Mouse (Mus musculus): ENCODE data around the gene Fam83g. TPM values are rescaled to one million over a fixed set of nuclear protein-coding genes. Genes with fewer than 3 reads are reported as not detected.
A peak's percentile ranks its signal among the peaks of the same experiment; 100 is the strongest.
"Not testable (repeated sequence)": the region's sequence is repeated elsewhere in the genome, so short reads cannot be mapped to it uniquely, and the experiment has no call there.

Gene Fam83g
- polyA plus RNA-seq (2016; fragmentation: Nextera tagmentation; extraction: Ambion mirVana): 2.7 and 2.8 TPM in 2 replicates

DNA sequence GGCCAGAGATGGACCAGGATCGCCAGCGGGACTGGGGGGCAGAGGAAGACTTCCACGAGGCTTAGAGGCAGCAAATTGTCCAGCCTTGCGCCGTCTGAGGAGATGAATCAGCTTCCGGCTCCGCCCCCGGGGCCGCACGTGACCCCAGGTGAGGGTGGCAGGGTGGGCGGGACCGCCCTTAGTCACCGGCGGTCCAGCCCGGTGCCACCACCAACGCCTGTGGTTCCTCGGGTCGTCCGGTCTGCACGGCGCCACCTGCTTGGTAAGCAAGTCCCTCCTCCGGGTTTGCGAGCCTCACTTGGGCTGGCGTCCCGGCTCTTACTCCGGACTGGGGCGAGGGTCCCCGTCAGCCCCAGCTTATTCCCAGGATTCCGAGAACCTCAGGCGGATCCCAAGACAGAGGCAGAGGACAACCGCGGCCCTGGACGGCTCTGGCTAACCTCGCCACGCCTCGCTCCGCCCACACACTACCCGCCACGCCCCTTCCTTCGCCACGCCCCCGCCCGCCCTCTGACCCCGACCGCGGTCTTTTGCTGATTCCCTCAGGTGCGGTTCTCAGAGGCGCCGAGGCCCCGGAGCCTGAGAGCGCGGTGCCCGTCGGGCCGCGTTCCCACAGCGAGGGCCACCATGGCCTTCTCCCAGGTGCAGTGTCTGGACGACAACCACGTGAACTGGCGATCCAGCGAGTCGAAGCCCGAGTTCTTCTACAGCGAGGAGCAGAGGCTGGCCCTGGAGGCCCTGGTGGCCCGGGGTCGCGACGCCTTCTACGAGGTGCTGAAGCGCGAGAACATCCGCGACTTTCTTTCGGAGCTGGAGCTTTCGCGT is at the start of gene Fam83g:
Fam83g (plus strand) TSS at position 185 of the 825 bp plus-strand sequence.
- ATAC-seq (ENCODE audit: insufficient number of reproducible peaks, low FRiP score): peak; percentile 86
- no peaks in the 10 kb centered on the region for H3K36me3 ChIP-seq

DNA sequence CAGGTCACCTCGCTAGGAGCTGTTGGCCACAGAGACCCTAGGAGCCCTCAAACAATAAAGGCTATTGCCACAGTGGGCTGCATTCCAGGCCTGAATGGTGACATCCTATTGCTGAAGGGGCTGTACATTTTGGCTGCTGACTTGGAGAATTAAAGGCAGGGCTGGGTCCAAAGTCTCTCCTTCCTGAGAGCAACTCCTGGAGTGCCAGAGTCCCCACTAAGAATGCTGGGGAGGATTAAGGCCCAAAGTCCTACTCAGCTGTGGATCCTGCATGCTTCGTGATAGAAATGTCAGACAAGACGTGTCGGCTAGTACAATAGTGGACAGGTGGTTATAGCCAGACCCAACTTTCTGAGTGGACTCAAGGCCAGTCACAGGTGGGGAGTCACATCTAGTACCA is 47.6 kb upstream of the Fam83g start:
- not testable (repeated sequence) for ATAC-seq (ENCODE audit: insufficient number of reproducible peaks, low FRiP score); H3K4me3 ChIP-seq; H3K27ac ChIP-seq (ENCODE audit: poor library complexity, severe bottlenecking); H3K4me2 ChIP-seq; H3K9ac ChIP-seq; H3K9me3 ChIP-seq (replicated peaks); H3K36me3 ChIP-seq; H3K27me3 ChIP-seq (replicated peaks); H3K4me1 ChIP-seq (replicated peaks)
- 88% methylated on average over 3 of the region's 4 CpGs for WGBS

More for the DNA sequence above, at the start of gene Fam83g:
- Histone ChIP-seq H3K27me3 (replicated peaks) (peaks cover 27% of the 10 kb centered on the region), H3K4me2 (peak within 1 kb of the TSS; percentile 81), H3K9ac (peak within 1 kb of the TSS; percentile 63), H3K4me3 (peak within 1 kb of the TSS; percentile 52), H3K27ac (ENCODE audit: poor library complexity, severe bottlenecking) (no peak within 1 kb of the TSS), H3K4me1 (replicated peaks) (peaks cover 59% of the 10 kb centered on the region), H3K9me3 (replicated peaks) (no peaks in the 10 kb centered on the region)
- WGBS: 2% methylated on average over 72 of the region's 76 CpGs

DNA sequence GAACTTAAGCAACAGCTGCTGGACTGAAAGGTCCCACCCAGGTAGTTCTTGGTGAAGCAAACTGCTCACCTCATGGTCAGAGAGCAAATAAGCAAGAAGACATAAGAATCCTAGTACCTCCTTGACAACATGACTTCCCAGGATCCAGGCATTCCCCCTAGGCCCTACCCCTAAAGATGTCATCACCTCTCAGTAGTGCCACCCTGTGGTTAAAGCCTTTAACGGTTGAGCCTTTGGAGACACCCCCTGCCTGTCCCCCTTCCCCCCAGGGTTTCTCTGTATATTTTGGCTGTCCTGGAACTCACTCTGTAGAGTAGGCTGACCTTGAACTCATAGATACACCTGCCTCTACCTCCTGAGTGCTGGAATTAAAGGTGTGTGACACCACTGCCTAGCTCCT is 46.5 kb upstream of the Fam83g start:
- H3K9ac ChIP-seq: no peak overlapping the region
- no peak overlapping the region for H3K4me2 ChIP-seq
- no peak overlapping the region for H3K27ac ChIP-seq (ENCODE audit: poor library complexity, severe bottlenecking)
- H3K9me3 ChIP-seq (replicated peaks): 0 out of 2 replicates have a peak, but pooled peaks cover 3% of the 10 kb centered on the region
- H3K36me3 ChIP-seq: no peaks in the 10 kb centered on the region
- H3K4me3 ChIP-seq: no peak overlapping the region
- H3K27me3 ChIP-seq (replicated peaks): 0 out of 2 replicates have a peak, but pooled peaks cover 3% of the 10 kb centered on the region
- no peaks in the 10 kb centered on the region for H3K4me1 ChIP-seq (replicated peaks)
- WGBS: 48% methylated on average over 1 of the region's 1 CpGs
- no peak for ATAC-seq (ENCODE audit: insufficient number of reproducible peaks, low FRiP score)

GRCm38 (mm10) chr11:61637856-61638255 is 46.0 kb upstream of the Fam83g start:
- 0 out of 2 replicates have a peak, but pooled peaks cover 3% of the 10 kb centered on the region for H3K27me3 ChIP-seq (replicated peaks)
- H3K4me2 ChIP-seq: no peak overlapping the region
- H3K4me1 ChIP-seq (replicated peaks): no peaks in the 10 kb centered on the region
- WGBS: 80% methylated on average over 3 of the region's 3 CpGs
- H3K36me3 ChIP-seq: no peaks in the 10 kb centered on the region
- H3K4me3 ChIP-seq: no peak overlapping the region
- H3K27ac ChIP-seq (ENCODE audit: poor library complexity, severe bottlenecking): no peak overlapping the region
- ATAC-seq (ENCODE audit: insufficient number of reproducible peaks, low FRiP score): no peak
- 0 out of 2 replicates have a peak, but pooled peaks cover 3% of the 10 kb centered on the region for H3K9me3 ChIP-seq (replicated peaks)
- H3K9ac ChIP-seq: no peak overlapping the region

DNA sequence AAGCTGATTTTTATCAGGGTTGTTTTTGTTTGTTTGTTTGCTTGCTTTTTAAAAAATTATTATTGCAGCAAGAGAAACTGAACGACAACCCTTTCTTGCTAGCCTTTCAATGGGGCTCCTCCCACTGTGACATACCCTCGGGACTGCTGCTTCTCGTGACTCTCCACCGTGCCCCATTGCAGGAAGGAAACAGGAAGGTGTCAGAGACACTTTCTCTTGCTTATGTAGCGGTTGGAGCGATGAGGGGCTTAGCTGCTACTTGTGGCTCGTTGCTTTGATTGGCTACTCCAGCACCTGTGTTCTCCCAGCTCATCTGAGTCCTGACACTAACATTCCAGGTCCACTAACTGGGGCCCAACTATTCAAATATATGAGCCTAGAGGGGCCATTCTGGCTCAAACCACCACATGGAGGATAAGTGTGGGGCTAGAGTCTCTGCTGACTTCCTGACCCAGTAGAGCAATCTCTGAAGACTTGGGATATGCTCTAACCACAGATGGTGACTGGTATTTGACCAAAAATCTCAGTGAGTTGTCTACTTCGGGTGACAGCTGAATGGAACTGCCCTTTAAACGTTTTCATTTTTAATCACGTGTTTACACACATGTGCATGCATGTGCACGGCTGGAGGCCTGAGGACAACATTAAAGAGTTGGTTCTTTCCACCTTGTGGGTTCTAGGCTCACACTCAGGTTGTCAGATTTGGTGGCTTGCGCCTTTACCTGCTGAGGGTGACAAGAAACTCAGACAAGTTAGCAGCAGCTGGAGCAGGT is 44.9 kb upstream of the Fam83g start:
- H3K4me1 ChIP-seq (replicated peaks): no peaks in the 10 kb centered on the region
- no peaks in the 10 kb centered on the region for H3K36me3 ChIP-seq
- no peak overlapping the region for H3K27ac ChIP-seq (ENCODE audit: poor library complexity, severe bottlenecking)
- H3K9me3 ChIP-seq (replicated peaks): no peaks in the 10 kb centered on the region
- 57% methylated on average over 12 of the region's 12 CpGs for WGBS
- no peak overlapping the region for H3K9ac ChIP-seq
- H3K4me3 ChIP-seq: no peak overlapping the region
- 0 out of 2 replicates have a peak, but pooled peaks cover 3% of the 10 kb centered on the region for H3K27me3 ChIP-seq (replicated peaks)
- ATAC-seq (ENCODE audit: insufficient number of reproducible peaks, low FRiP score): no peak
- no peak overlapping the region for H3K4me2 ChIP-seq

DNA sequence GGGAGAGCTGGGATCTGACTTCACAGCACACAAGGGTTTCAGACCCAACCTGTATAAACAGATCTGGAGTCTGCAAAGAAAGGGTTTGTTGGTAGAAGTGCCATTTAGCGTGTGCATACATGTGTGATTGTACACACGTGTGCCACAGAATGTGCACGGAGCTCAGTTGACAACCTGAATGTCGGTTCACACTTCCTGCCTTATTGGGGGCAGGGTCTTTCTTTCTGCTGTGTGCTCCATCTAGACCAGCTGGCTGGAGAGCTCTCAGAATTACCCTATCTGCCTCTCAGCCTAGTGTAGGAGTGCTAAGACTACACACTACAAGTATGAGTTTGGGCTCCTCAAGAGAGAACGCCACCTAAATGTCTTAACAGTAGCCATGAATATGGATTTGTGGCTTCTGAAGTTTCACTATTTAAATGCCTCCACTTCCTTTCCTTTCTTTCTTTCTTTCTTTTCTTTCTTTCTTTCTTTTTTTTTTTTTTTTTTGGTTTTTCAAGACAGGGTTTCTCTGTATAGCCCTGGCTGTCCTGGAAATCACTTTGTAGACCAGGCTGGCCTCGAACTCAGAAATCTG is 44.2 kb upstream of the Fam83g start:
- Histone ChIP-seq H3K27me3 (replicated peaks) (0 out of 2 replicates have a peak, but pooled peaks cover 3% of the 10 kb centered on the region), H3K27ac (ENCODE audit: poor library complexity, severe bottlenecking) (no peak overlapping the region), H3K9ac (no peak overlapping the region), H3K4me2 (no peak overlapping the region), H3K4me3 (no peak overlapping the region), H3K4me1 (replicated peaks) (peaks cover 5% of the 10 kb centered on the region; the same call in 1 of the 2 replicates), H3K9me3 (replicated peaks) (no peaks in the 10 kb centered on the region), H3K36me3 (no peaks in the 10 kb centered on the region)
- 89% methylated on average over 6 of the region's 6 CpGs for WGBS
- no peak for ATAC-seq (ENCODE audit: insufficient number of reproducible peaks, low FRiP score)

DNA sequence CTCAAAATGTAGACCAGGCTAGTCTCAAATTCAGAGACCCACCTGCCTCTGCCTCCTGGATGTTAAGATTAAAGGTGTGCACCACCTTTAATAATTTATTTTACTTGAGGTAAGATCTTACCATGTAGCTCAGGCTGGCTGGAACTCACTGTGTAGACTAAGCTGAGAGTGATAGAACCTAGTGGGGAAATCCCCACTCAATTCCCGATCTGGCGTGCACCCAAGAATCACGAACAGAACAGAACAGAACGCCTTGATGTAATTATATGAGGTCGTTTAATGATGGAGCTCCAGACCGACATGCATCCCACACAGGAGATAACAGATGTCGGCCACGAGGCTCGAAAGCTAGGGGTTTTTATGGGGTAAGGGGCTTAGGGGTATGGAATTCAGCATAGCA is 43.3 kb upstream of the Fam83g start:
- H3K4me3 ChIP-seq; ATAC-seq (ENCODE audit: insufficient number of reproducible peaks, low FRiP score); H3K27me3 ChIP-seq (replicated peaks); H3K36me3 ChIP-seq; H3K4me2 ChIP-seq; H3K9me3 ChIP-seq (replicated peaks); H3K27ac ChIP-seq (ENCODE audit: poor library complexity, severe bottlenecking); H3K4me1 ChIP-seq (replicated peaks); H3K9ac ChIP-seq: not testable (repeated sequence)
- WGBS: 52% methylated on average over 9 of the region's 9 CpGs

GRCm38 (mm10) chr11:61642106-61642505 is 41.8 kb upstream of the Fam83g start:
- 75% methylated on average over 7 of the region's 7 CpGs for WGBS
- H3K36me3 ChIP-seq: no peaks in the 10 kb centered on the region
- ATAC-seq (ENCODE audit: insufficient number of reproducible peaks, low FRiP score): no peak

DNA sequence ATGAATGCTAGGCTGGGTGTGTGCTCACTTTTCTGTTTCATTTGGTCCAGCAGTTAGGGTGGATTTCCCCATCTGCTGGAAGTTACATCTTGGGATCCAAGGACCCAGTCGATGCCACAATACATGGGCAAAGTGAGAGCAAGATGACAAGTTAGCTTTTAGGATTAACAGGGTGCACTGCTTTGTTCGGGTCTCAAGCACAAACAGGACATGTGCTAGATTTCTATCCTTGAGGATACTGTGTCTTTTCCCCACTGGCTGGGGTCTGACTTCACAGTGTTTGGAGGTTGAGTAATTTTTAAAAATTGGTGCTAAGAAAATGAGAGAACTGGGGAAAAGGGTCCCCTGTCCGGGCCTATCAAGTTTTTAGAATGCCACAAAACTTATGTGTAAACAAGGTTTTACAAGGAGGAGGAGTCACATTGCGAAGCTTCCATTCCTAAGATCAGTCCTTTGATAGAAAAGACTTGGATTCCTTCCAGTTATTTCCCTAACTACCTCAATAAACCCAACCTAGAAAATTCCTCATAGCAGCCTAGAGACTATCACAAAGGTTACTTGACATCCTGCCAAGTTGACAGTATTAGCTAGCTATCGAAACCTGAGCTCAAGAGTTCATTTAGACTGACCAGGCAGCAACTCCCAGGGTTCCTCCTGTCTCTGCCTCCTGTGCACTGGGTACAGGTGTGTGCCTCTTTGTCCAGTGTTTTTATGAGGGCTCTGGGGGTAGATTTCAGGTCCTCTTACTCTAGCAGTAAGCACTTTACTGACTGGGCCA is 40.5 kb upstream of the Fam83g start:
- Histone ChIP-seq H3K9ac (no peak overlapping the region), H3K27ac (ENCODE audit: poor library complexity, severe bottlenecking) (no peak overlapping the region), H3K27me3 (replicated peaks) (no peaks in the 10 kb centered on the region), H3K9me3 (replicated peaks) (no peaks in the 10 kb centered on the region), H3K4me1 (replicated peaks) (peaks cover 6% of the 10 kb centered on the region; the same call in 1 of the 2 replicates), H3K4me2 (no peak overlapping the region), H3K36me3 (no peaks in the 10 kb centered on the region), H3K4me3 (no peak overlapping the region)
- WGBS: 79% methylated on average over 5 of the region's 5 CpGs
- no peak for ATAC-seq (ENCODE audit: insufficient number of reproducible peaks, low FRiP score)

More at GRCm38 (mm10) chr11:61642106-61642505, 41.8 kb upstream of the Fam83g start:
- Histone ChIP-seq H3K27ac (ENCODE audit: poor library complexity, severe bottlenecking) (no peak overlapping the region), H3K4me2 (no peak overlapping the region), H3K4me1 (replicated peaks) (peaks cover 6% of the 10 kb centered on the region; the same call in 1 of the 2 replicates), H3K9me3 (replicated peaks) (no peaks in the 10 kb centered on the region), H3K9ac (no peak overlapping the region), H3K27me3 (replicated peaks) (no peaks in the 10 kb centered on the region), H3K4me3 (no peak overlapping the region)

DNA sequence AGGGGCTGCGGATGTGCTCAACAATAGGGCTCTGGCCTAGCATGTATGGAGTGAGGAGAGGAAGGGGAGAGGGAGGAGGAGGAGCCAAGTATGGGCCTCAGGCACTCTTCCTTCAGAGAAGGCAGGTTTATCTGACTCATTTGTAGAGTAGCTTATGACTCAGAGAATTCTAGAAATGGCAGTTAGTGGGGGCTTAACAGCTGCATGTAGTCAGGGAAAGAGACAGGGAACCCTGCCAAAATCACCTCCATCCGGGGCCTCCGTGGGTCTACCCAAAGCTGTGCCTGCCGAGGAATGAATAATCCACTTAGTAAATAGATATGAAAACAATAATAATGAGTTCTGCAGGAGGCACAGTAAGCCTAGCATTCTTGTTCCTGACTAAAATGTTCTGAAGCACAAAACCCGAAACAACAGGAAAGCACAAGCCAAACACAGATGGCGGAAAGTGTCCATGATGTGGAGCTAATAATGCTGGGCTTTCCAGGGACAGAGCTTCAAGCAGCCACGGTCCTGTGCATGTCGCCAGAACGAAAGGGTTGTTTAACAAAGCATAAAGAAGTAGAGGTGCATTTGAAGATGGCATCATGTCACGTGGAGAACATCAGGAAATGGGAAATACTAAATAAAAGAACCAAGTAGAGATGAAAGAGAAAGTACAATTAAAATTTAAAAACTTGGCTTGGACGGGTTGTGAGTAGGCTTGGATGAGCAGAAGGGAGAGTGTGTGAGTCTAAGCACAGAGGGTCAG is 39.1 kb upstream of the Fam83g start:
- H3K4me3 ChIP-seq: no peak overlapping the region
- H3K9ac ChIP-seq: no peak overlapping the region
- no peak for ATAC-seq (ENCODE audit: insufficient number of reproducible peaks, low FRiP score)
- H3K27me3 ChIP-seq (replicated peaks): no peaks in the 10 kb centered on the region
- no peak overlapping the region for H3K27ac ChIP-seq (ENCODE audit: poor library complexity, severe bottlenecking)
- H3K36me3 ChIP-seq: no peaks in the 10 kb centered on the region
- H3K9me3 ChIP-seq (replicated peaks): no peaks in the 10 kb centered on the region
- WGBS: 63% methylated on average over 11 of the region's 11 CpGs
- H3K4me2 ChIP-seq: no peak overlapping the region
- peaks cover 6% of the 10 kb centered on the region; the same call in 1 of the 2 replicates for H3K4me1 ChIP-seq (replicated peaks)
